Mouse (Mus musculus): ENCODE results near the gene Kansl2. TPM values are rescaled to one million over a fixed set of nuclear protein-coding genes. Genes with fewer than 3 reads are reported as not detected.
A peak's percentile ranks its signal among the peaks of the same experiment; 100 is the strongest.

Kansl2 gene
- total RNA-seq, 2 experiments from 2014 or later, result 60.1 to 68.6 TPM

DNA sequence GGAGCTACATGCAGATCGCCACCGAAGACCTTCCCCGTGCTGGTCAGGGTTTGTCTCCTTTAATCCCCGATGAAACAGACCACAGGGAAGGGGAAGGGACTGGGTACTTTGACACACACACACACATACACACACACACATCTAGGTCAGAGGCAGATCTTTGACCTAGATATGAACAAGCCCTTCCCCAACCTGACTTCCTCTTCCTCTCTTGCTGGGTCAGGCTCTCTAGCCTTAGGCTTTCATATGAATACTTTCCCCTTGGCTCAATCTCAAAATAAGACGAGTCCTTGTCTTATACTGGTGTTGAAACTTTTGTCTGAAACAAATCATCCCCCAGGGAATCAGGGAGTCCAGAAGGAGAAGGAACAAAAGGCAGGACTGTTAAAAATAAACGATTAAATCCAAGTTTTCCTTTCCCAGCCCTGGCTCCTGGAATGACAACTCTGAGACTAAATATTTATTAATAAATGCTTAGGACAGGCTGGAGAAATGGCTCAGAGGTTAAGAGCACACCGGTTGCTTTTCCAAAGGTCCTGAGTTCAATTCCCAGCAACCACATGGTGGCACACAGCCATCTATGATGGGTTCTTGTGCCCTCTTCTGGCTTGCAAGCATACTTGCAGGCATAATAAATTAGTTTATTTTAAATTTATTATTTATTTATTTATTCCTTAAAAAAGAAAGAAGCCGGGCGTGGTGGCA, 27.7 kb downstream of the Kansl2 start:
- ATAC-seq (replicated peaks; ENCODE audit: poor library complexity), result peak; percentile 60

GRCm38 (mm10) chr15:98504514-98504913, 29.6 kb downstream of the Kansl2 start:
- peak; percentile 83 for ATAC-seq (replicated peaks; ENCODE audit: poor library complexity)

- ATAC-seq (replicated peaks; ENCODE audit: poor library complexity), result no peak
Measured at GRCm38 (mm10) chr15:98503317-98503716, 30.7 kb downstream of the Kansl2 start.

DNA sequence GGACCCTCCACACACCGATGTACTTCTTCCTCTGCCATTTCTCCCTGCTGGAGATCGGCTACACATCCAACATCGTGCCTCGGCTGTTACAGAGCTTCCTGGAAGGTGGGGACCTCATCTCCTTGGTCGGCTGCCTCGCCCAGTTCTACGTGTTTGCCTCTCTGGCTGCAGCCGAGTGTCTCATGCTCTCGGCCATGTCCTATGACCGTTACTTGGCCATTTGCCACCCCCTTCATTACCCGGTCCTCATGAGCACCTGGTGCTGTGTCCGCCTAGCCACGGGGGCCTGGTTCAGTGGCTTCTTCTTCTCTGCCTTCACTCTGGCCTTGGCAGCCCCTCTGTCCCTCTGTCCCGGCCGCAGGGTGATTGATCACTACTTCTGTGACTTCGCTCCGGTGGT, 36.4 kb downstream of the Kansl2 start:
- ATAC-seq (replicated peaks; ENCODE audit: poor library complexity), result no peak

DNA sequence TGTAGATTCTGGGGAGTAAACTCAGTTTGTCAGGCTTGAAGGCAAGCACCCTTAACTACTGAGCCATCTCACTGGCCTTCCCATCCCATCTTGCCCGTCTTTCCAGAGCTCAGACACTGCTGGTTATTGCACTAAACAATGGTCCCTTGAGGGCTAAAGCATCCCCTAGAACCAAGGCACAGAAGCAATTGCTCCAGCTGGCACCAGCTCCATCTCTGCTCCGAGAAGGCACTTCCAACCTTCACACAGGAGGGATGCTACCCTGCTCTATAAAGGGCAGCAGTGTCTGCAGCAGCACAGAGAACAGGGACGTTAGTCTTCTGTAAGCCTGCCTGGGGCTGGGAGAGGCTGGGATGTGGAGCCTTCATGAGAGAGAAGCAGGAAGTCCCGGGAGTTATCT, 42.0 kb downstream of the Kansl2 start, which contains the start of gene Olfr279:
Gene Olfr279 (plus strand): TSS at position 301 of the 400 bp plus-strand sequence.
- ATAC-seq (replicated peaks; ENCODE audit: poor library complexity), result no peak

DNA sequence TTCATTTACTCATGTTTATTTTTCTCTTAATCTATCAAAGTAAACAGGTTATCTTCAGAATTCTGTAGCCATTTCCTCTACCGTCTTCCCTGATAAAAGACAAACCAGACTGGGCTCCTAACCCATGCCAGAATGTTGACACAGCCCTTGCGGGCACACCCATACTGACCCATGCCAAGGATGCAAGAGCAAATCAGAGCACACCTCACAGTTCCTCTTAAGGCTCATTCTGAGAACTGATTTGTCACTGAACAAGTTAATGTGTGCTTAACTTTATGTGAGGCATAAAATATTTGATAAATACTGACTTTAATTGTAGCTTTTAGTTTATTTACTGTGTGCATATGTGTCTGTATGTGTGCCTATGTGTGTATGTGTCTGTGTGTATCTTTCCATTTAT, 42.7 kb downstream of the Kansl2 start:
- no peak for ATAC-seq (replicated peaks; ENCODE audit: poor library complexity)

DNA sequence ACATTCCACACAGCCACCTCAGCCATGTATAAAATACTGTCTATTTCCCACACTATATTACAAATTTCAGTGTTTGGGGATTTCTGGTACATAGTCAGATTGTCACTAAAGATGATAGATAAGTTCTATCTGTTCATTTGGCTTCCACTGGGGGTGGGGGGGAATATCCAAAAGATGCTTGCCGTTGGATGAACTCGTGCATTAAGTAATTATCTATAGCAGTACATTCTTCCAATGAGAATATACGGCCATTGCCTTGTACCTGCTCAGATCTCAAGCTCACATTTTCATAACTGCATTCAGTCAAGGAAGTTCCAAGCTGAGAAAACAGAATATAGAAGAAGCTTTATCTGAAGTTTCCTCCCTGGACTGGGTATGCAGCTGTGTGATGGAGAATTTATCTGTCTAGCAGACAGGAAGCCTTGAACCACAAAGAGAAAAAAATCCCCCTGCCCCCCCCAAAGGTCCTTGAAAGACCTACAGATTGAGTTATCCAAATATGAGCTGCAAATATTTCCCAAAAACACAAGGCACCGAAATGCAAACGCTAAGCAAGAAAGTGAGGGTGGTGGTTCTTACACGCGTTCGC, 47.5 kb downstream of the Kansl2 start:
- ATAC-seq (replicated peaks; ENCODE audit: poor library complexity), result 0 out of 2 replicates have a peak, but pooled peaks have one; percentile 14

DNA sequence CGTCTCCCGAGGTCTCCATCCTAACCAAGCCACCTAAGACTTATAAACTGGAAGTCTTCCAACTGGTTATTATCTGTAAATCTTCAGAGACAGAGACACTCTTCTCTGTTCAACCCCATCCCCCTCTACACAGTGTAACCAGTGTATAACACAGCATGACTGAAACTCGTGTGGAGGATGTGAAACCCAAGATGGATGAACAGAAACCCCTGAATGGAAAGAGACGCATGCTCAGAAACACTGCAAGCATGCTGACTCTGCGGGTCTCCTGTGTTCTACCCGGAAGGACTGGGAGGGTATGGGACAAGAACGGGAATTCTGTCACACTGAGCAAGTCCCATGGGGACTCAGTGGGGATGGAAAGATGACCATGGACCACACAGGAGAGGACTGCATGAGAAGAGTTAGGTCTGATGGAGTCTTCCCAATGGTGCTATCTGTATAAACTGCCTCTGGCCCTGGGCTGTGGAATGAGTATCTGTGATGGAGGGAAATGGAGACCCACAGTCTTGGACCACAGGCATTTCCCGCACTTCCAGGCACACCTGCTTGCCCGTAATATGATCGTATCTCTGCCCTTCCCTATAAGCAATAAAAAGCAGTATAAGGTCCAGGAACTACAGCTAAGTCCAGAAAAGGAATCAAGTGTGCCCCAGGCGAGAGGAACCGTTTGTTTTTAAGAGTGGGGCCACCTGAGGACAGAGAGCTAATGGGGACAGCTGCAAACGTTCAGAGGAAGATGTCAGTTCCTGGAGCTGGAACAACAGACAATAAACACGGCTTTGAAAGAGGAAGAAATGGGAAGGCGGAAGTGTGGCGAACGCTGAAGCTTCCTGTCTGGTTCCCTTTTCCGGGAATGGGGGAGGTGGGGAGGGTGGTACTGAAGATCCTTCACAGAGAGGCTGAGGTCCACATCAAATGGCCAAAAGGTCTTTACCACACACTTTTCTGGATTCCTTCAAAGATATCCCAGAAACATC, 49.9 kb downstream of the Kansl2 start:
- peak; percentile 77 for ATAC-seq (replicated peaks; ENCODE audit: poor library complexity)

DNA sequence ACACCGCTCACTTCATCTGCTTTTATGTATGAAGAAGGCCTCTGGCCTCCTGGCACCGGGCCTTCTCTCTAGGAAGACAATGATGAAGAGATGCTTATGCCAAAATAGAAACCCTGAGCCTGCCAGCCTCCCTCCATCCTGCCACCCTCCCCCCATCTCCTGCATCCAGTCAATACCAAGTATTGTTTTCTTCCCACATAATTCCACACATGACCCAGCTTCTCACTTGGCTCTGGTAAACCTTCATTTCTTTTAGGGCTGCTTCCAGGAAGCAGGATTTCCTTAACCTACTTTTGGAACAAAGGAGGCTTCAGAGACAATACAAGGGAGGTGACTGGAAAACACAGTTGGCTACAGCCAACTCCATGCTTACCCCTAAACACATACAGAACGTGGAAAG, 51.4 kb downstream of the Kansl2 start, which contains the start of gene Lalba:
Gene Lalba (minus strand): TSS at position 21 of the 400 bp plus-strand sequence.
- no peak for ATAC-seq (replicated peaks; ENCODE audit: poor library complexity)

- ATAC-seq (replicated peaks; ENCODE audit: poor library complexity), result no peak
Measured at GRCm38 (mm10) chr15:98479568-98480102, 54.4 kb downstream of the Kansl2 start.

DNA sequence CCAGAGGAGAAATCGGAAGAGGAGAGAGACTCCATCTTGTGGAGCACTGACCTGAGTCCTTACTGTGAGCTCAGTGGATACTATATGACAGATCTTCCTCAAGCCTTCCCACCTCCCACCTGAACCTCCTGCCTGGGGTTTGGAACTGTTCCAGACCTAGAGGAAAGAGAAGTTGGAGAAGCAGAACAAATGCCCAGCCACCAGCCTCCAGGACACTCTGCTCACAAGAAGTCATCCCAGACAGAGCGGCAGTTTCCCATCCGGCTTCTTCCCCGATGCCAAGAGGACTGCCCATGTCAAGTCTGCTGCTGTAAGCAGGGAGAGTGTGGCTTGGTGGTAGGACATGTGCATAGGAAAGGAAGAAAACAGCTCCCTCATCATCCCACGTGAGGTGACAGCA, 57.8 kb downstream of the Kansl2 start:
- ATAC-seq (replicated peaks; ENCODE audit: poor library complexity), result no peak

- peak; percentile 60; the same call in 1 of the 2 replicates for ATAC-seq (replicated peaks; ENCODE audit: poor library complexity)
Measured at GRCm38 (mm10) chr15:98475382-98475781, 58.7 kb downstream of the Kansl2 start.

DNA sequence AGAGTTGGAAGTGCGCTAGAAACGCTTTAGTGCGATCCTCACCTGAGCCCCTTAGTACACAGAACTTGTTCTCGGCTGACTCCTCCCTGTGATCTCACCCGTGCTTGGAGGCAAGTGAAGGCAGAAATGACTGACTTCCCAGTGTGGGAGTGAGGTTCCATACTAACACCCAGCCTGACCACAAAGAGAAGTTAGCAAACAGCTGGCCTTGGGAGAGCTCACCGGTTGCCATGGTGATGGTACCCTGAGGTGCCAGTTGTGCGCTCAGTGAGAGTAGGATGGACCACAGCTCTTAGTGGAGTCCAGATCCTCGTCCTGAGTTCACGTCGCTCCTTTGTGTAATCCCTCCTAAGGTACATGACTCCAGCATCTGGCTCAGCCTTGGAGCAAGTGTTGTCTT, 59.1 kb downstream of the Kansl2 start:
- ATAC-seq (replicated peaks; ENCODE audit: poor library complexity), result no peak

GRCm38 (mm10) chr15:98471539-98471938, 62.5 kb downstream of the Kansl2 start:
- no peak for ATAC-seq (replicated peaks; ENCODE audit: poor library complexity)

DNA sequence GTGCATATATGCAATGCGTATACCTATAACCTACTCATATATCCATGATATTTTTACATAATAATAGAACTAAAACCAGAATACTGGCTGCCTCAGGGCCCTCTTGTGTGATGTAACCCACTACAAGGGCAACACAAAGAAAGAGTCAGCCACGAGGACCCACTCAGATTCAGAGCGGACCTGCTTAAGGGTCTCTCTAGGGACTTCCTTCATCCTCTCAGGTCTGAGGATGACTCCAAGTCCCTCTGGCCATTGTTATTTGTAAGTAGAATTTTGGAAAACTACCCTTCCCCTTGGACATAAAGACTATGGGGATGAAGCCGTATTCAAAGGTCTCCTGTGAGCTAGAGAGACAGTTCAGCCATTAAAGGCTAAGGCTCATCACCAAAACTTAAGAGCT, 64.5 kb downstream of the Kansl2 start, which contains the start of gene OR5BS1P:
Gene OR5BS1P (plus strand): TSS at position 301 of the 400 bp plus-strand sequence.
- no peak for ATAC-seq (replicated peaks; ENCODE audit: poor library complexity)

Other genes starting within 250 kb of the Kansl2 start
- gene Zfp641, start 238.1 kb downstream of the Kansl2 start, total RNA-seq (2015), result not detected in 2 replicates
- gene Zfp641, start 238.1 kb downstream of the Kansl2 start, total RNA-seq (2017), result not detected in 2 replicates
- not detected in 2 replicates for gene Olfr285, start 216.9 kb downstream of the Kansl2 start, total RNA-seq (2015)
- not detected in 2 replicates for gene Olfr285, start 216.9 kb downstream of the Kansl2 start, total RNA-seq (2017)
- not detected in 2 replicates for gene Olfr284, start 193.3 kb downstream of the Kansl2 start, total RNA-seq (2015)
- not detected in 2 replicates for gene Olfr284, start 193.3 kb downstream of the Kansl2 start, total RNA-seq (2017)
- not detected in 2 replicates for gene Olfr283, start 153.3 kb downstream of the Kansl2 start, total RNA-seq (2015)
- gene Olfr283, start 153.3 kb downstream of the Kansl2 start, total RNA-seq (2017), result not detected in 2 replicates
- gene Olfr282, start 103.0 kb downstream of the Kansl2 start, total RNA-seq (2015), result not detected in 2 replicates
- gene Olfr282, start 103.0 kb downstream of the Kansl2 start, total RNA-seq (2017), result not detected in 2 replicates
- not detected in 2 replicates for gene Olfr281, start 81.7 kb downstream of the Kansl2 start, total RNA-seq (2015)
- not detected in 2 replicates for gene Olfr281, start 81.7 kb downstream of the Kansl2 start, total RNA-seq (2017)
- not detected in 2 replicates for gene OR5BS1P, start 64.4 kb downstream of the Kansl2 start, total RNA-seq (2015)
- not detected in 2 replicates for gene OR5BS1P, start 64.4 kb downstream of the Kansl2 start, total RNA-seq (2017)
- not detected in 2 replicates for gene Lalba, start 51.5 kb downstream of the Kansl2 start, total RNA-seq (2015)
- not detected in 2 replicates for gene Lalba, start 51.5 kb downstream of the Kansl2 start, total RNA-seq (2017)
- not detected in 2 replicates for gene Olfr279, start 41.9 kb downstream of the Kansl2 start, total RNA-seq (2015)
- gene Olfr279, start 41.9 kb downstream of the Kansl2 start, total RNA-seq (2017), result not detected in 2 replicates
- gene Ccnt1, start 36.7 kb upstream of the Kansl2 start, total RNA-seq (2015), result 47.1 and 57.8 TPM in 2 replicates
- gene Ccnt1, start 36.7 kb upstream of the Kansl2 start, total RNA-seq (2017), result 54.1 and 62.5 TPM in 2 replicates
- gene 4930415O20Rik, start 36.7 kb upstream of the Kansl2 start, total RNA-seq (2015), result not detected in 2 replicates
- not detected in 2 replicates for gene 4930415O20Rik, start 36.7 kb upstream of the Kansl2 start, total RNA-seq (2017)
- 2.2 and 3.1 TPM in 2 replicates for gene Adcy6, start 75.8 kb upstream of the Kansl2 start, total RNA-seq (2015)
- 6.7 and 7.7 TPM in 2 replicates for gene Adcy6, start 75.8 kb upstream of the Kansl2 start, total RNA-seq (2017)
- gene Cacnb3, start 96.6 kb upstream of the Kansl2 start, total RNA-seq (2015), result not detected in 2 replicates
- not detected in 2 replicates for gene Cacnb3, start 96.6 kb upstream of the Kansl2 start, total RNA-seq (2017)
- 22.1 and 25.0 TPM in 2 replicates for gene Ddx23, start 128.6 kb upstream of the Kansl2 start, total RNA-seq (2015)
- 88.0 and 121 TPM in 2 replicates for gene Ddx23, start 128.6 kb upstream of the Kansl2 start, total RNA-seq (2017)
- gene Rnd1, start 143.2 kb upstream of the Kansl2 start, total RNA-seq (2015), result 1.1 and 1.7 TPM in 2 replicates
- 3.3 and 3.5 TPM in 2 replicates for gene Rnd1, start 143.2 kb upstream of the Kansl2 start, total RNA-seq (2017)
- not detected in 2 replicates for gene Ccdc65, start 173.9 kb upstream of the Kansl2 start, total RNA-seq (2015)
- not detected in 2 replicates for gene Ccdc65, start 173.9 kb upstream of the Kansl2 start, total RNA-seq (2017)
- 45.2 and 50.0 TPM in 2 replicates for gene Fkbp11, start 193.9 kb upstream of the Kansl2 start, total RNA-seq (2015)
- 35.5 and 62.3 TPM in 2 replicates for gene Fkbp11, start 193.9 kb upstream of the Kansl2 start, total RNA-seq (2017)
- gene Arf3, start 228.9 kb upstream of the Kansl2 start, total RNA-seq (2015), result 32.3 and 35.2 TPM in 2 replicates
- gene Arf3, start 228.9 kb upstream of the Kansl2 start, total RNA-seq (2017), result 32.2 and 36.9 TPM in 2 replicates
- 0.22 TPM in 1 of 2 replicates, not detected in the other for gene Wnt10b, start 243.9 kb upstream of the Kansl2 start, total RNA-seq (2015)
- gene Wnt10b, start 243.9 kb upstream of the Kansl2 start, total RNA-seq (2017), result 0.54 TPM in 1 of 2 replicates, not detected in the other